Mouse (Mus musculus) kidney, postnatal 36 days (tissue): Measurements from ENCODE around the gene Klk11.

Source experiments
- DNase-seq, 2 experiments: peaks; one replicate each; pipeline ENCODE4 v3.0.0; 2021 to 2022; ENCODE audit warnings: mixed read lengths in 2 of 2

Klk11 gene

DNA sequence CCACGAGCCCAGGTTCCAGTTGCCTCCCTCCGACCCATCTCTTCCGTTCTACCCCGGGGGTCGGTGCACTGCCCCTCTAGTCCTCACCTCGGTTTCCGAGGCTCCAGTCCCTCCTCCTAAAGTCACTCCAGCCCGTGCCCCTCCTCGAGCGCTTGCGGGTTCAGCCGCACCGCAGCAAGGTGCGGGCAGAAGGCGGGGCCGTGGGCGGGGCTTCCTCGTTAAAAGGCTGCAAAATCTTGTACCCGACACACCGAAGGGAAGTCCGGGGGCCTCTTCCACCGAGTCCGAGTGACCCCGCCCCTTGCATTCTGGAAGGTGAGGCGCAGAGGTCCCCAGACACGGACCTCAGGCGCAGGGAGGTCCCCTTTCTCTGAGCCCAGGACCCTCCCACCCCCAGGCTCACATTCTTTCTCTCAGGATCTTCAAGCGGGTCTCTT, 22.9 kb downstream of the Klk11 start, which contains the start of gene Klk8:
Klk8 (plus strand) TSS at position 245 of the 437 bp plus-strand sequence.
- DNase-seq, result peak; percentile 13 to 55

GRCm38 (mm10) chr7:43797844-43798462, 23.5 kb downstream of the Klk11 start:
- peak in 1 of 2 experiments; percentile 11 for DNase-seq

- DNase-seq, result no peak
These were observed 25.5 kb downstream of the Klk11 start for GRCm38 (mm10) chr7:43799876-43800275.

- DNase-seq, result no peak
These were observed 36.6 kb downstream of the Klk11 start, which contains the start of gene Klk7 for GRCm38 (mm10) chr7:43810994-43811393. Klk7 (plus strand) TSS chr7:43811294.

- no peak for DNase-seq
These were observed 40.8 kb downstream of the Klk11 start for GRCm38 (mm10) chr7:43815211-43815610.

DNA sequence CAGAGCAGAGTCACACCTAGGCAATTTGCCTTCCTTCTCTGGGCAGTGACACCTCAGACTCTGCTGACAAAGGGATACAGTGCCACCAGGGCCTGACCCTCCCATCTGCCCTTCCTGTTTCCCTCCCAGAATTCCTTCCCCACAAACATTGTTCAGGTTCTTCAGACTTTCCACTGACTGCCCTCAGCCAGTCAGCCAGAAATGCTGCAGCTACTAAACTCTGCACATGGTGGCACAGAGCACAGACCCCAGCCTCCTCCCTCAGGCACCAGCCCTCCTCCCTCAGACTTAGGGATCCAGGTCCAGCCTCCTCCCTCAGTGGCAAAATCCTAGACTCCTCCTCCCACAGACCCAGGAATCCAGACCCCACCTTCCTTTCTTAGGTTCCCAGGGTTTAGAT, 42.3 kb downstream of the Klk11 start:
- no peak for DNase-seq

GRCm38 (mm10) chr7:43821581-43821980, 47.2 kb downstream of the Klk11 start:
- no peak for DNase-seq

DNA sequence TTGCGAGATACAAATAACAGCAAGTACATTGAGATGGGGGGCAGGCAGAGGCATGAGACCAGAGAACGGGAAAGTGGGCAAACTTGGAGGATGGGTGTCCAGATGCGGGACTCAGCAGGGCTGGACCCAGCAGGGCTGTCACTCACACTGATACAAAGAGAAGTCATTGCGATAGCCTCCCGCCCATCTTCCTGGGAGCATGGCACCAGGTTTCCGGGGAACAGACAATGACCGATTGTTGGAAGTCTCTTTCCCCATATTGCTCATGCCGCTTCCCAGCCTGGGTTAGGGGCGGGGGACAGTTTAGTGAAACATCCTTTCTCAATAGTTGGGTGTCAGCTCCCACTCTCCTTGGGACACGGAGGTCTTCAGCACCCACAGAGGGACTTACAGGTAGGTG, 49.8 kb downstream of the Klk11 start, which contains the start of gene Klk6:
Klk6 (plus strand) TSS at position 301 of the 400 bp plus-strand sequence.
- no peak for DNase-seq

DNA sequence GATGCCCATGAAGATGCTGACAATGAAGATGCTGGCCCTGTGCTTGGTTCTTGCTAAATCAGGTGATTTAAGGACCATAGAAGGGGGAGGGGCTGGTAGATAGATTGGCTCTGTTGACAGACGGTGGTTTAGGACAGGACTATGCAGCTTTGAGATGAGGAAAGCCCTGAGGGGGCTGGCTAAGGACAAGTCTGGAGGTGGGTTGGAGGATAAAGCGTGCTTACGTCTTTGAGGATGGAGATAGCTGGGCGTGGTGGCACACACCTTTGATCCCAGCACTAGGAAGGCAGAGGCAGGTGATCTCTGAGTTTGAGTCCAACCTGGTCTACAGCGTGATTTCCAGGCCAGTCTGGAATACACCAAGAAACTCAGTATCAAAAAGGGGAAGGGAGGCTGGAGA, 51.7 kb downstream of the Klk11 start:
- DNase-seq, result no peak

- DNase-seq, result no peak
These were observed 53.3 kb downstream of the Klk11 start for GRCm38 (mm10) chr7:43827706-43828105.
